Mouse (Mus musculus) limb, embryonic 15.5 days (tissue): Measurements from ENCODE around the gene Cfb. TPM values are rescaled to one million over a fixed set of nuclear protein-coding genes. Genes with fewer than 3 reads are reported as not detected.

ENCODE experiments used
- ATAC-seq: fragments of 200-750 bp; cut with Nextera tagmentation; 2 replicates; pipeline ENCODE4 v1.8.0; 2017; ENCODE audit warnings: low read depth, moderate TSS enrichment; ENCODE audit not compliant: insufficient number of reproducible peaks, low FRiP score, low TSS enrichment
- H3K27ac ChIP-seq: fragments of 300-500 bp; sonication (generic); 2 replicates; pipeline ENCODE4 v1.5.1; 2015; ENCODE audit warnings: moderate library complexity, mild to moderate bottlenecking, inconsistent platforms
- H3K27me3 ChIP-seq: fragments of 300-500 bp; sonication (generic); 2 replicates; pipeline ENCODE4 v1.6.1; 2015; ENCODE audit warnings: inconsistent platforms
- H3K36me3 ChIP-seq: fragments of 300-500 bp; sonication (generic); 2 replicates; pipeline ENCODE4 v1.6.1; 2015; ENCODE audit warnings: inconsistent platforms
- H3K4me1 ChIP-seq: fragments of 300-500 bp; sonication (generic); 2 replicates; pipeline ENCODE4 v1.6.1; 2015; ENCODE audit warnings: inconsistent platforms
- H3K4me2 ChIP-seq: fragments of 300-500 bp; sonication (generic); 2 replicates; pipeline ENCODE4 v1.6.1; 2015; ENCODE audit warnings: mild to moderate bottlenecking, inconsistent platforms
- H3K4me3 ChIP-seq: fragments of 300-500 bp; sonication (generic); 2 replicates; pipeline ENCODE4 v1.5.1; 2015; ENCODE audit warnings: mild to moderate bottlenecking, inconsistent platforms
- H3K9ac ChIP-seq: fragments of 300-500 bp; sonication (generic); 2 replicates; pipeline ENCODE4 v1.6.1; 2015; ENCODE audit warnings: inconsistent platforms
- H3K9me3 ChIP-seq: fragments of 300-500 bp; sonication (generic); 2 replicates; pipeline ENCODE4 v1.6.1; 2016; ENCODE audit warnings: inconsistent platforms
- WGBS: fragments of 180-500 bp; shearing (Covaris S2); methylation state at CpG from one replicate; pipeline ENCODE4 v1.1.7; 2015; 5-methylcytosine and 5-hydroxymethylcytosine counted together
- polyA plus RNA-seq: library from polyadenylated mRNA; unstranded; fragments of >200 nt; fragmentation: Nextera tagmentation; extraction: Ambion mirVana; gene quantifications from 2 replicates; pipeline ENCODE4 v1.2.1, GENCODE M21; 2015

The Cfb gene
- polyA plus RNA-seq, 1 experiment from 2014 or later: 3.6 TPM

- no peak for ATAC-seq
- no peaks in the 10 kb centered on the region for H3K27me3 ChIP-seq
- H3K4me2 ChIP-seq: 0 out of 2 replicates have a peak overlapping the region, but pooled peaks have one; percentile 3
- H3K4me3 ChIP-seq: no peak overlapping the region
- H3K27ac ChIP-seq: no peak overlapping the region
- H3K9ac ChIP-seq: no peak overlapping the region
- peaks cover 43% of the 10 kb centered on the region for H3K4me1 ChIP-seq
- no peaks in the 10 kb centered on the region for H3K9me3 ChIP-seq
- H3K36me3 ChIP-seq: peaks cover 11% of the 10 kb centered on the region; the same call in 1 of the 2 replicates
- 87% methylated on average over 17 of the region's 17 CpGs for WGBS
Measured at GRCm38 (mm10) chr17:34896366-34896765, 34.0 kb upstream of the Cfb start.

GRCm38 (mm10) chr17:34895724-34896123, 33.4 kb upstream of the Cfb start:
- Histone ChIP-seq H3K9ac (no peak overlapping the region), H3K4me2 (peak overlapping the region; percentile 84), H3K36me3 (peaks cover 8% of the 10 kb centered on the region; the same call in 1 of the 2 replicates), H3K4me1 (peaks cover 43% of the 10 kb centered on the region), H3K27me3 (no peaks in the 10 kb centered on the region), H3K27ac (peak overlapping the region; percentile 93), H3K4me3 (peak overlapping the region; percentile 74), H3K9me3 (no peaks in the 10 kb centered on the region)
- WGBS: 89% methylated on average over 15 of the region's 15 CpGs
- no peak for ATAC-seq

GRCm38 (mm10) chr17:34894801-34895530, 32.6 kb upstream of the Cfb start:
- no peaks in the 10 kb centered on the region for H3K27me3 ChIP-seq
- 0 out of 2 replicates have a peak, but pooled peaks have one; percentile 3 for ATAC-seq
- 7% methylated on average over 50 of the region's 51 CpGs for WGBS
- H3K9ac ChIP-seq: peak overlapping the region; percentile 69
- peaks cover 37% of the 10 kb centered on the region for H3K4me1 ChIP-seq
- H3K4me2 ChIP-seq: peak overlapping the region; percentile 84
- peak overlapping the region; percentile 74 for H3K4me3 ChIP-seq
- no peaks in the 10 kb centered on the region for H3K9me3 ChIP-seq
- peak overlapping the region; percentile 93 for H3K27ac ChIP-seq
- H3K36me3 ChIP-seq: peaks cover 8% of the 10 kb centered on the region; the same call in 1 of the 2 replicates

- Histone ChIP-seq H3K27ac (peak overlapping the region; percentile 93), H3K4me2 (peak overlapping the region; percentile 84), H3K36me3 (peaks cover 8% of the 10 kb centered on the region; the same call in 1 of the 2 replicates), H3K4me1 (peaks cover 33% of the 10 kb centered on the region), H3K4me3 (peak overlapping the region; percentile 74), H3K27me3 (no peaks in the 10 kb centered on the region), H3K9ac (peak overlapping the region; percentile 69), H3K9me3 (no peaks in the 10 kb centered on the region)
- WGBS: under 1% methylated on average over 40 of the region's 51 CpGs
- ATAC-seq: peak; percentile 91
Measured at GRCm38 (mm10) chr17:34894074-34894597, 31.8 kb upstream of the Cfb start.

GRCm38 (mm10) chr17:34893072-34893824, 30.9 kb upstream of the Cfb start:
- ATAC-seq: no peak
- 68% methylated on average over 12 of the region's 12 CpGs for WGBS
- no peaks in the 10 kb centered on the region for H3K27me3 ChIP-seq
- peak overlapping the region; percentile 84 for H3K4me2 ChIP-seq
- H3K9me3 ChIP-seq: no peaks in the 10 kb centered on the region
- peak overlapping the region; percentile 74 for H3K4me3 ChIP-seq
- H3K4me1 ChIP-seq: peaks cover 33% of the 10 kb centered on the region
- H3K9ac ChIP-seq: no peak overlapping the region
- H3K36me3 ChIP-seq: peaks cover 8% of the 10 kb centered on the region; the same call in 1 of the 2 replicates
- peak overlapping the region; percentile 93 for H3K27ac ChIP-seq

GRCm38 (mm10) chr17:34891377-34891776, 29.1 kb upstream of the Cfb start:
- ATAC-seq: no peak
- Histone ChIP-seq H3K27ac (no peak overlapping the region), H3K9ac (no peak overlapping the region), H3K36me3 (peaks cover 6% of the 10 kb centered on the region; the same call in 1 of the 2 replicates), H3K4me3 (no peak overlapping the region), H3K27me3 (no peaks in the 10 kb centered on the region), H3K4me2 (no peak overlapping the region), H3K4me1 (peaks cover 22% of the 10 kb centered on the region), H3K9me3 (no peaks in the 10 kb centered on the region)
- 91% methylated on average over 2 of the region's 2 CpGs for WGBS

- Histone ChIP-seq H3K4me2 (no peak overlapping the region), H3K27me3 (no peaks in the 10 kb centered on the region), H3K4me3 (no peak overlapping the region), H3K9me3 (no peaks in the 10 kb centered on the region), H3K4me1 (peaks cover 10% of the 10 kb centered on the region), H3K27ac (no peak overlapping the region), H3K9ac (no peak overlapping the region), H3K36me3 (no peaks in the 10 kb centered on the region)
- WGBS: 84% methylated on average over 12 of the region's 12 CpGs
- ATAC-seq: no peak
Measured at GRCm38 (mm10) chr17:34890074-34890743, 27.9 kb upstream of the Cfb start.

- Histone ChIP-seq H3K4me3 (no peak overlapping the region), H3K27me3 (no peaks in the 10 kb centered on the region), H3K27ac (no peak overlapping the region), H3K4me1 (0 out of 2 replicates have a peak, but pooled peaks cover 5% of the 10 kb centered on the region), H3K36me3 (no peaks in the 10 kb centered on the region), H3K9me3 (no peaks in the 10 kb centered on the region), H3K9ac (no peak overlapping the region), H3K4me2 (no peak overlapping the region)
- no peak for ATAC-seq
- 87% methylated on average over 5 of the region's 5 CpGs for WGBS
Measured at GRCm38 (mm10) chr17:34887942-34888341, 25.6 kb upstream of the Cfb start.

- H3K36me3 ChIP-seq: no peaks in the 10 kb centered on the region
- no peak overlapping the region for H3K27ac ChIP-seq
- H3K4me3 ChIP-seq: no peak overlapping the region
- H3K4me1 ChIP-seq: peaks cover 5% of the 10 kb centered on the region; the same call in 1 of the 2 replicates
- no peak overlapping the region for H3K4me2 ChIP-seq
- WGBS: 54% methylated on average over 3 of the region's 3 CpGs
- H3K27me3 ChIP-seq: peaks cover 5% of the 10 kb centered on the region
- no peak overlapping the region for H3K9ac ChIP-seq
- no peaks in the 10 kb centered on the region for H3K9me3 ChIP-seq
- ATAC-seq: no peak
Measured at GRCm38 (mm10) chr17:34885615-34886014, 23.3 kb upstream of the Cfb start.

- WGBS: 87% methylated on average over 6 of the region's 6 CpGs
Measured at GRCm38 (mm10) chr17:34884704-34885103, 22.4 kb upstream of the Cfb start.

GRCm38 (mm10) chr17:34883332-34883731, 21.0 kb upstream of the Cfb start:
- no peak overlapping the region for H3K4me2 ChIP-seq
- H3K36me3 ChIP-seq: no peaks in the 10 kb centered on the region
- H3K4me3 ChIP-seq: no peak overlapping the region
- no peak overlapping the region for H3K9ac ChIP-seq
- peaks cover 5% of the 10 kb centered on the region; the same call in 1 of the 2 replicates for H3K4me1 ChIP-seq
- WGBS: 61% methylated on average over 3 of the region's 3 CpGs
- no peak overlapping the region for H3K27ac ChIP-seq
- peaks cover 5% of the 10 kb centered on the region for H3K27me3 ChIP-seq
- no peak for ATAC-seq
- H3K9me3 ChIP-seq: no peaks in the 10 kb centered on the region

More at GRCm38 (mm10) chr17:34884704-34885103, 22.4 kb upstream of the Cfb start:
- Histone ChIP-seq H3K4me3 (no peak overlapping the region), H3K27me3 (peaks cover 5% of the 10 kb centered on the region), H3K9ac (no peak overlapping the region), H3K4me2 (no peak overlapping the region), H3K27ac (no peak overlapping the region), H3K36me3 (no peaks in the 10 kb centered on the region), H3K4me1 (peaks cover 5% of the 10 kb centered on the region; the same call in 1 of the 2 replicates), H3K9me3 (no peaks in the 10 kb centered on the region)
- no peak for ATAC-seq
